Mouse (Mus musculus) megakaryocyte, adult 5-6 weeks (primary cell): ENCODE measurements around the gene Nprl3. TPM values are rescaled to one million over a fixed set of nuclear protein-coding genes. Genes with fewer than 3 reads are reported as not detected.

Experiments used
- ATAC-seq: 2 replicates; pipeline ENCODE4 v1.8.0; 2016; ENCODE audit warnings: mild to moderate bottlenecking, inconsistent platforms; ENCODE audit not compliant: poor library complexity, severe bottlenecking
- total RNA-seq, 2 experiments: library from RNA; stranded (forward) in 1 of 2; stranded (reverse) in 1 of 2; fragments of 153-499, 151-499 nt in 1 of 2; fragments of 221-1000, 200-1000 nt in 1 of 2; gene quantifications; 2 replicates each; pipeline versions ENCODE4 v1.2.3 to v1.2.4; 2015 to 2017

Nprl3 gene
- total RNA-seq, 2 experiments from 2014 or later: 9.5 to 10.7 TPM

DNA sequence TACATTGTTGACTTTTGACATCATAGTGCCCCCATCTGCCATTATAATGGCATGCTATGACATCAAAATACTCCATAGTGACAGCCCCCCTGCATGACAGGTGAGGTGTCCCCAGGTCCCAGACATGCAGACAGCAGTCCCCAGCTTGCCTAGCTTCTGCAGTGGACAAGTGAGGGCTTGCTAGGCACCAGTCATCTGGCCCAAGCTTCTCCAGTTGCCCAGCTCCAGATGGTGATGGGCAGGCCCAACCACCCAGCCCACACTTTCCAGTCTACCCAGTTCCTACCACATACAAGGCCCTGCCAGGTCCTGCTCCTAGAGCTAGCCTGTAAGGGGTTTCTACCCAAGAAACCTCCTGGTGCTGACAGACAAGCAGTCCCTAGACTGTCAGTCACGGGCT is 89.0 kb downstream of the Nprl3 start:
- ATAC-seq: no peak

Other genes starting within 250 kb of the Nprl3 start
- not detected in 2 replicates for gene Il9r, start 67.4 kb downstream of the Nprl3 start, total RNA-seq (2015)
- gene Il9r, start 67.4 kb downstream of the Nprl3 start, total RNA-seq (2017): not detected in 2 replicates
- 38.9 and 42.8 TPM in 2 replicates for gene Snrnp25, start 62.3 kb downstream of the Nprl3 start, total RNA-seq (2015)
- 32.5 and 47.7 TPM in 2 replicates for gene Snrnp25, start 62.3 kb downstream of the Nprl3 start, total RNA-seq (2017)
- not detected in 2 replicates for gene Rhbdf1, start 45.4 kb downstream of the Nprl3 start, total RNA-seq (2015)
- not detected in 2 replicates for gene Rhbdf1, start 45.4 kb downstream of the Nprl3 start, total RNA-seq (2017)
- 9.8 and 12.1 TPM in 2 replicates for gene Mpg, start 41.2 kb downstream of the Nprl3 start, total RNA-seq (2015)
- gene Mpg, start 41.2 kb downstream of the Nprl3 start, total RNA-seq (2017): 6.8 and 9.9 TPM in 2 replicates
- not detected in 2 replicates for gene Hba-x, start 8.7 kb upstream of the Nprl3 start, total RNA-seq (2015)
- gene Hba-x, start 8.7 kb upstream of the Nprl3 start, total RNA-seq (2017): not detected in 2 replicates
- gene Hba-a1, start 15.8 kb upstream of the Nprl3 start, total RNA-seq (2015): 53.9 and 134 TPM in 2 replicates
- gene Hba-a1, start 15.8 kb upstream of the Nprl3 start, total RNA-seq (2017): 18.7 and 44.2 TPM in 2 replicates
- gene Hbq1b, start 19.3 kb upstream of the Nprl3 start, total RNA-seq (2015): 1.1 TPM in 1 of 2 replicates, not detected in the other
- gene Hbq1b, start 19.3 kb upstream of the Nprl3 start, total RNA-seq (2017): not detected in 2 replicates
- 72.7 and 158 TPM in 2 replicates for gene Hba-a2, start 28.8 kb upstream of the Nprl3 start, total RNA-seq (2015)
- gene Hba-a2, start 28.8 kb upstream of the Nprl3 start, total RNA-seq (2017): 99.3 and 270 TPM in 2 replicates
- not detected in 2 replicates for gene Hbq1a, start 32.4 kb upstream of the Nprl3 start, total RNA-seq (2015)
- gene Hbq1a, start 32.4 kb upstream of the Nprl3 start, total RNA-seq (2017): not detected in 2 replicates
- 5.3 and 7.0 TPM in 2 replicates for gene Sh3pxd2b, start 80.1 kb upstream of the Nprl3 start, total RNA-seq (2015)
- gene Sh3pxd2b, start 80.1 kb upstream of the Nprl3 start, total RNA-seq (2017): 2.4 and 2.9 TPM in 2 replicates
- 2.3 and 3.4 TPM in 2 replicates for gene Ubtd2, start 187.7 kb upstream of the Nprl3 start, total RNA-seq (2015)
- 0.24 and 1.8 TPM in 2 replicates for gene Ubtd2, start 187.7 kb upstream of the Nprl3 start, total RNA-seq (2017)